Mouse (Mus musculus): ENCODE measurements around the gene Npas2. TPM values are rescaled to one million over a fixed set of nuclear protein-coding genes. Genes with fewer than 3 reads are reported as not detected.

Gene Npas2
- polyA plus RNA-seq, 1 experiment = 77.6 TPM

- H3K27me3 ChIP-seq (ENCODE audit: control insufficient read depth, insufficient read depth, low read length) = no peaks in the 10 kb centered on the region
- H3K36me3 ChIP-seq (ENCODE audit: control insufficient read depth, insufficient read depth, low read length) = peaks cover 7% of the 10 kb centered on the region
- no peak overlapping the region for H3K4me3 ChIP-seq (ENCODE audit: low read depth, low read length)
- H3K27ac ChIP-seq (ENCODE audit: insufficient read depth, low read depth, low read length) = no peak overlapping the region
- TF ChIP-seq CTCF (IDR thresholded peaks at IDR 0.05; ENCODE audit: extremely low read depth, insufficient read length, insufficient replicate concordance, low read depth, low read length) = no peak
- no peak for TF ChIP-seq POLR2A (IDR thresholded peaks at IDR 0.05; ENCODE audit: low read depth, low read length)
- WGBS = 92% methylated on average over 25 of the region's 25 CpGs
- no peaks in the 10 kb centered on the region for H3K4me1 ChIP-seq (ENCODE audit: control insufficient read depth, insufficient read depth, insufficient read length, low read length)
These were observed 118.9 kb downstream of the Npas2 start for GRCm38 (mm10) chr1:39312345-39312967.

DNA sequence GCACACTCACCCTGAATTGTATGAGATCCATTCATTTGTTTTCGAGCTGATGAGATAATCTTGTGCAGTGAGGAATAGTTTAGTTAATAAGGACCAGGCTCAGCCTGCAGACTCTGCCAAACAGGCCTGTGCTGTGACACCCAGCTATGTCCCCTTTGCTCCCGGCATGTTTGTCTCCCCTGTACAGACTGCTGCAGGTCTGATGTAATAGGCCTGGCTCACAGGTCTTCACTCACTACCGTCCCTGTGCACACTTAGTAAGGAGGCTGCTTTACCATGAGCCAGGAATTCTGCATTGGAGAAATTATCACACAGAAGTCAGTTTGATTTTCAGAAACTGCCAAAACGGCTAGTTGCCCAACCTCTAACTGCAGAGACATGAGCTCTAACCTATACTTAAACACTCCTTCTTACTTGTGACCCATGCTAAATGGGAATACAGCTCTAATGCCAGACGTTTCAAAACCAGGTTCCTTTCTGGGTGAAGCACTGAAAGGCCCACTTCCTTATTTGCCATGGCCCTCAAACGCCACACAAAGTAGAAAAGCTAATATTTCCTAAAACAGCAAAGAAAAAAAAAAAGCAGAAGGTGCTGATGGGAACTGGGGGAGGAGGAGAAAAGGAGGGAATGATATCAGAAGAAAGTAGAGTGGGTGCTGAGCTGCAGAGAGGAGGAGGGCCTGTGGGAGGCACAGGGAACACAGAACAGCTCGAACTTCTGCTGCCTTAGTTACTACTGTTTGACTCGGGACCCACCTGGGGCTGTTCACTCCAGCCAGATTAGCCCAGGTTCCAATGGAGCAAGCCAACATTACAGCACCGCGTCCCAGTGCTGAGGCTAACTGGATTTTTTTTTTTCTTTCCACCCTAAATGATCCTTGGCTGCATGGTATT, 120.1 kb downstream of the Npas2 start:
- WGBS = 76% methylated on average over 10 of the region's 10 CpGs
- Histone ChIP-seq H3K27ac (ENCODE audit: insufficient read depth, low read depth, low read length) (no peak overlapping the region), H3K36me3 (ENCODE audit: control insufficient read depth, insufficient read depth, low read length) (peaks cover 6% of the 10 kb centered on the region), H3K4me3 (ENCODE audit: low read depth, low read length) (no peak overlapping the region), H3K4me1 (ENCODE audit: control insufficient read depth, insufficient read depth, insufficient read length, low read length) (no peaks in the 10 kb centered on the region), H3K27me3 (ENCODE audit: control insufficient read depth, insufficient read depth, low read length) (no peaks in the 10 kb centered on the region)
- TF ChIP-seq CTCF (IDR thresholded peaks at IDR 0.05; ENCODE audit: extremely low read depth, insufficient read length, insufficient replicate concordance, low read depth, low read length) (no peak), POLR2A (IDR thresholded peaks at IDR 0.05; ENCODE audit: low read depth, low read length) (no peak)

- H3K27ac ChIP-seq (ENCODE audit: insufficient read depth, low read depth, low read length) = no peak overlapping the region
- peaks cover 4% of the 10 kb centered on the region for H3K36me3 ChIP-seq (ENCODE audit: control insufficient read depth, insufficient read depth, low read length)
- no peaks in the 10 kb centered on the region for H3K27me3 ChIP-seq (ENCODE audit: control insufficient read depth, insufficient read depth, low read length)
- H3K4me3 ChIP-seq (ENCODE audit: low read depth, low read length) = no peak overlapping the region
- no peaks in the 10 kb centered on the region for H3K4me1 ChIP-seq (ENCODE audit: control insufficient read depth, insufficient read depth, insufficient read length, low read length)
- no peak for TF ChIP-seq POLR2A (IDR thresholded peaks at IDR 0.05; ENCODE audit: low read depth, low read length)
- no peak for TF ChIP-seq CTCF (IDR thresholded peaks at IDR 0.05; ENCODE audit: extremely low read depth, insufficient read length, insufficient replicate concordance, low read depth, low read length)
- WGBS = 36% methylated on average over 2 of the region's 2 CpGs
These were observed 124.4 kb downstream of the Npas2 start for GRCm38 (mm10) chr1:39317935-39318334.

DNA sequence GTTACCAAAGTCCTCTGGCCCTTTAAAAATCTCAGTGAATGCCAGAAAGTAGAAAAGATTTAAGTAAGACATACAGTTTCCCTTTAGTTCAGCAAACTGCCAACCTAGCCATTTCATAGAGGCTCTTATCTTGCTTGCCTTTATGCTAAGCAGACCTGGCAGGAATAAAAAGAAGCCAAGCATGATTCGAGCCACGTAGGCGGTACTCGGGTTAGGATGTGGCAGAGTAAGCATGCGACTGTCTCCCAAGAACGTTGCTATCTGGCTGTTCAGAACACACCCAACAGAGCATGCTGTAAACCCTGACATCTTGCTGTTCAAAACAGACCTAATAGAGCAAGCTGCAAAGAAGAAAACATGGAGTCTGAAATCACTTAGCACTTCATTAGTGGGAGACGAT, 125.3 kb downstream of the Npas2 start:
- Histone ChIP-seq H3K4me3 (ENCODE audit: low read depth, low read length) (no peak overlapping the region), H3K27ac (ENCODE audit: insufficient read depth, low read depth, low read length) (no peak overlapping the region), H3K36me3 (ENCODE audit: control insufficient read depth, insufficient read depth, low read length) (peaks cover 5% of the 10 kb centered on the region), H3K4me1 (ENCODE audit: control insufficient read depth, insufficient read depth, insufficient read length, low read length) (no peaks in the 10 kb centered on the region), H3K27me3 (ENCODE audit: control insufficient read depth, insufficient read depth, low read length) (no peaks in the 10 kb centered on the region)
- no peak for TF ChIP-seq CTCF (IDR thresholded peaks at IDR 0.05; ENCODE audit: extremely low read depth, insufficient read length, insufficient replicate concordance, low read depth, low read length)
- TF ChIP-seq POLR2A (IDR thresholded peaks at IDR 0.05; ENCODE audit: low read depth, low read length) = no peak
- 55% methylated on average over 7 of the region's 7 CpGs for WGBS

- H3K4me1 ChIP-seq (ENCODE audit: control insufficient read depth, insufficient read depth, insufficient read length, low read length) = no peaks in the 10 kb centered on the region
- no peak overlapping the region for H3K4me3 ChIP-seq (ENCODE audit: low read depth, low read length)
- TF ChIP-seq POLR2A (IDR thresholded peaks at IDR 0.05; ENCODE audit: low read depth, low read length) = no peak
- TF ChIP-seq CTCF (IDR thresholded peaks at IDR 0.05; ENCODE audit: extremely low read depth, insufficient read length, insufficient replicate concordance, low read depth, low read length) = no peak
- WGBS = 73% methylated on average over 6 of the region's 6 CpGs
- H3K27ac ChIP-seq (ENCODE audit: insufficient read depth, low read depth, low read length) = no peak overlapping the region
- H3K27me3 ChIP-seq (ENCODE audit: control insufficient read depth, insufficient read depth, low read length) = no peaks in the 10 kb centered on the region
- H3K36me3 ChIP-seq (ENCODE audit: control insufficient read depth, insufficient read depth, low read length) = peaks cover 11% of the 10 kb centered on the region
These were observed 128.4 kb downstream of the Npas2 start for GRCm38 (mm10) chr1:39321954-39322353.

DNA sequence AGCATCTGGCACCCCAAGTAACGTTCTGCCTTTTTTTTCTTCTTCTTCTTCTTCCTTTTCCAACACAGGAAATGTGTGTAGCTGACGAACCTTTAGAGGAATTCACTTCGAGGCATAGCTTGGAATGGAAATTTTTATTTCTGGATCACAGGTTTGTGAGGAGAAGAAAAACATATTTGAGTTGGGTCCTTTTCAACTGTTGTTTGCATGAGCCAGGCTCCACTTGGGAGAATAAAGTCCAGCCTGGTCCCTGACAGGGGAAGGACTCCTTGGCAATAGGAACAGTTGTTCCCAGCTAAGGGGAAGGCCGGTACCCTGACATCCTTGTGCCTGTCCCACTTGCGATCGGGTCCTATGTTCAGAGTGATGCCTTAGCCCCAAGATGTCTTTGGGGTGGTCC, 131.7 kb downstream of the Npas2 start:
- H3K27ac ChIP-seq (ENCODE audit: insufficient read depth, low read depth, low read length) = no peak overlapping the region
- H3K27me3 ChIP-seq (ENCODE audit: control insufficient read depth, insufficient read depth, low read length) = no peaks in the 10 kb centered on the region
- H3K36me3 ChIP-seq (ENCODE audit: control insufficient read depth, insufficient read depth, low read length) = peaks cover 9% of the 10 kb centered on the region; the same call in 1 of the 2 replicates
- H3K4me1 ChIP-seq (ENCODE audit: control insufficient read depth, insufficient read depth, insufficient read length, low read length) = no peaks in the 10 kb centered on the region
- TF ChIP-seq CTCF (IDR thresholded peaks at IDR 0.05; ENCODE audit: extremely low read depth, insufficient read length, insufficient replicate concordance, low read depth, low read length) = no peak
- no peak for TF ChIP-seq POLR2A (IDR thresholded peaks at IDR 0.05; ENCODE audit: low read depth, low read length)
- 90% methylated on average over 6 of the region's 6 CpGs for WGBS
- no peak overlapping the region for H3K4me3 ChIP-seq (ENCODE audit: low read depth, low read length)

DNA sequence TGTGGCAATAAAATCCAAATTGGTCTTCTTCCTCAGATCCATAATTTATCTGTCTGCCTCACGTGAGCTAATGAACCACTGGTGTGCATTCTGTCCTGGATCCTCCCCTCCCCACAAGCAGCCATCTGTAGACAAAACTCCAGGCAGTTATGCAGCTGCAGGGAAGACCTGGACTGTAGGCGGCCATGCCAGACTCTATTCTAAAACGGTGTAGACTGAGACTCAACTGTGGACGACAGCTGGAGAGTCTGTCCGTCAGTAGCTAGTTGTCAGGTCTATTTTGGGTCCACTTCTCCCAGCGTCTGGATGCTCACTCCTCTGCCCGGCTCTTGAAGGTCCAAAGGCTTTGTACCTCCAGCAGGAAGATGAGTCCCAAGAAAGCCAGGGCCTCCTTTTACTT, 134.0 kb downstream of the Npas2 start:
- TF ChIP-seq CTCF (IDR thresholded peaks at IDR 0.05; ENCODE audit: extremely low read depth, insufficient read length, insufficient replicate concordance, low read depth, low read length) = no peak
- no peak overlapping the region for H3K27ac ChIP-seq (ENCODE audit: insufficient read depth, low read depth, low read length)
- no peaks in the 10 kb centered on the region for H3K27me3 ChIP-seq (ENCODE audit: control insufficient read depth, insufficient read depth, low read length)
- H3K4me1 ChIP-seq (ENCODE audit: control insufficient read depth, insufficient read depth, insufficient read length, low read length) = peaks cover 14% of the 10 kb centered on the region; the same call in 1 of the 2 replicates
- peaks cover 9% of the 10 kb centered on the region; the same call in 1 of the 2 replicates for H3K36me3 ChIP-seq (ENCODE audit: control insufficient read depth, insufficient read depth, low read length)
- WGBS = 92% methylated on average over 7 of the region's 7 CpGs
- H3K4me3 ChIP-seq (ENCODE audit: low read depth, low read length) = no peak overlapping the region
